Comparison of ENCODE assay signal across 8 mouse cellular contexts in genomic region chr1:133716464-133716863, GRCm38 (mm10). TPM values are rescaled to one million over a fixed set of nuclear protein-coding genes. Genes with fewer than 3 reads are reported as not detected.
DNase-seq lines count a peak whose midpoint lies in the region; ATAC-seq lines count a peak whose summit lies in the region.

No protein-coding gene starts in this region.

- no peaks in the 10 kb centered on the region for H3K9me3 ChIP-seq in midbrain, embryonic 11.5 days (ENCODE audit: control insufficient read depth, low read length)
- H3K9me3 ChIP-seq in midbrain, embryonic 14.5 days (ENCODE audit: control insufficient read depth, low read length): no peaks in the 10 kb centered on the region
- no peaks in the 10 kb centered on the region for H3K9me3 ChIP-seq in embryonic facial prominence, embryonic 10.5 days
- no peaks in the 10 kb centered on the region for H3K9me3 ChIP-seq in liver, embryonic 11.5 days (ENCODE audit: control insufficient read depth, low read length)
- H3K9me3 ChIP-seq in hindbrain, embryonic 12.5 days (replicated peaks): no peaks in the 10 kb centered on the region

- peak; percentile 89 for DNase-seq in midbrain, embryonic 11.5 days (ENCODE audit: low spot score, missing footprints)
- no peak for DNase-seq in midbrain, embryonic 14.5 days
- DNase-seq in NIH3T3 (ENCODE audit: low read depth): peak; percentile 60
- DNase-seq in embryonic facial prominence, embryonic 10.5 days (ENCODE audit: low spot score): peak; percentile 49
- peak; percentile 45 for DNase-seq in liver, embryonic 11.5 days (ENCODE audit: low spot score)
- peak; percentile 45 for DNase-seq in spleen, adult 12 weeks (ENCODE audit: low spot score)
- DNase-seq in frontal cortex, postnatal 25 days (ENCODE audit: low spot score in 2 of 2): no peak

- H3K9ac ChIP-seq in midbrain, embryonic 11.5 days (ENCODE audit: low read length): no peak overlapping the region
- no peak overlapping the region for H3K9ac ChIP-seq in midbrain, embryonic 14.5 days (replicated peaks; ENCODE audit: low read length)
- no peak overlapping the region for H3K9ac ChIP-seq in liver, embryonic 11.5 days (ENCODE audit: low read depth, low read length)
- no peak overlapping the region for H3K9ac ChIP-seq in hindbrain, embryonic 12.5 days

- no peak overlapping the region for H3K4me3 ChIP-seq in midbrain, embryonic 11.5 days (ENCODE audit: low read depth, low read length)
- H3K4me3 ChIP-seq in midbrain, embryonic 14.5 days (replicated peaks; ENCODE audit: low read depth, low read length): no peak overlapping the region
- H3K4me3 ChIP-seq in embryonic facial prominence, embryonic 10.5 days: no peak overlapping the region
- H3K4me3 ChIP-seq in liver, embryonic 11.5 days (ENCODE audit: low read depth, low read length): no peak overlapping the region
- H3K4me3 ChIP-seq in hindbrain, embryonic 12.5 days: no peak overlapping the region

- H3K4me1 ChIP-seq in midbrain, embryonic 11.5 days (ENCODE audit: control insufficient read depth, insufficient read depth, low read length): 0 out of 2 replicates have a peak, but pooled peaks cover 4% of the 10 kb centered on the region
- peaks cover 6% of the 10 kb centered on the region; the same call in 1 of the 2 replicates for H3K4me1 ChIP-seq in midbrain, embryonic 14.5 days (ENCODE audit: control insufficient read depth, insufficient read depth, low read length)
- peaks cover 29% of the 10 kb centered on the region for H3K4me1 ChIP-seq in embryonic facial prominence, embryonic 10.5 days
- peaks cover 5% of the 10 kb centered on the region for H3K4me1 ChIP-seq in liver, embryonic 11.5 days (replicated peaks; ENCODE audit: control insufficient read depth, insufficient read depth, low read length)
- peaks cover 16% of the 10 kb centered on the region for H3K4me1 ChIP-seq in hindbrain, embryonic 12.5 days

- no peak overlapping the region for H3K27ac ChIP-seq in midbrain, embryonic 11.5 days (ENCODE audit: low read depth, low read length)
- no peak overlapping the region for H3K27ac ChIP-seq in midbrain, embryonic 14.5 days (replicated peaks; ENCODE audit: low read depth, low read length)
- no peak overlapping the region for H3K27ac ChIP-seq in embryonic facial prominence, embryonic 10.5 days (replicated peaks)
- no peak overlapping the region for H3K27ac ChIP-seq in liver, embryonic 11.5 days (ENCODE audit: low read depth, low read length)
- H3K27ac ChIP-seq in hindbrain, embryonic 12.5 days: no peak overlapping the region

- WGBS in midbrain, embryonic 11.5 days: 27% methylated on average over 7 of the region's 7 CpGs
- WGBS in midbrain, embryonic 14.5 days: 27% methylated on average over 7 of the region's 7 CpGs
- 27% methylated on average over 7 of the region's 7 CpGs for WGBS in embryonic facial prominence, embryonic 10.5 days
- WGBS in liver, embryonic 11.5 days: 22% methylated on average over 7 of the region's 7 CpGs
- WGBS in hindbrain, embryonic 12.5 days: 28% methylated on average over 7 of the region's 7 CpGs

- no peak for ATAC-seq in midbrain, embryonic 11.5 days (ENCODE audit: low FRiP score)
- no peak for ATAC-seq in midbrain, embryonic 14.5 days (ENCODE audit: low FRiP score, low TSS enrichment)
- no peak; the same call in 1 of the 2 replicates for ATAC-seq in liver, embryonic 11.5 days (replicated peaks; ENCODE audit: low FRiP score)
- ATAC-seq in hindbrain, embryonic 12.5 days (ENCODE audit: low FRiP score): no peak

- no peaks in the 10 kb centered on the region for H3K27me3 ChIP-seq in midbrain, embryonic 11.5 days (ENCODE audit: control insufficient read depth, insufficient read depth, low read length)
- no peaks in the 10 kb centered on the region for H3K27me3 ChIP-seq in midbrain, embryonic 14.5 days (ENCODE audit: control insufficient read depth, insufficient read depth, low read length)
- no peaks in the 10 kb centered on the region for H3K27me3 ChIP-seq in embryonic facial prominence, embryonic 10.5 days (replicated peaks; ENCODE audit: low read depth, poor library complexity, severe bottlenecking)
- no peaks in the 10 kb centered on the region for H3K27me3 ChIP-seq in liver, embryonic 11.5 days (replicated peaks; ENCODE audit: control insufficient read depth, insufficient read depth, low read length)
- no peaks in the 10 kb centered on the region for H3K27me3 ChIP-seq in hindbrain, embryonic 12.5 days

- H3K4me2 ChIP-seq in midbrain, embryonic 11.5 days: no peak overlapping the region
- no peak overlapping the region for H3K4me2 ChIP-seq in midbrain, embryonic 14.5 days (ENCODE audit: low read length)
- no peak overlapping the region for H3K4me2 ChIP-seq in liver, embryonic 11.5 days
- H3K4me2 ChIP-seq in hindbrain, embryonic 12.5 days (replicated peaks): no peak overlapping the region

- no peaks in the 10 kb centered on the region; the same call in 1 of the 2 replicates for H3K36me3 ChIP-seq in midbrain, embryonic 11.5 days (ENCODE audit: control insufficient read depth, insufficient read depth, low read length)
- H3K36me3 ChIP-seq in midbrain, embryonic 14.5 days (ENCODE audit: control insufficient read depth, insufficient read depth, low read length): peaks cover 18% of the 10 kb centered on the region; the same call in 1 of the 2 replicates
- H3K36me3 ChIP-seq in embryonic facial prominence, embryonic 10.5 days (replicated peaks): peaks cover 15% of the 10 kb centered on the region
- peaks cover 16% of the 10 kb centered on the region for H3K36me3 ChIP-seq in liver, embryonic 11.5 days (ENCODE audit: control insufficient read depth, insufficient read depth, low read length)
- peaks cover 38% of the 10 kb centered on the region for H3K36me3 ChIP-seq in hindbrain, embryonic 12.5 days

RNA-seq across cellular contexts. Expression of gene Lax1, which starts 26.6 kb away (rescaled TPM):
- polyA plus RNA-seq in midbrain, embryonic 11.5 days (2014; fragmentation: Nextera tagmentation; extraction: Ambion mirVana): 0.19 and 0.20 TPM in 2 replicates
- not detected in 2 replicates for polyA plus RNA-seq in midbrain, embryonic 14.5 days (2014; fragmentation: Nextera tagmentation; extraction: Ambion mirVana)
- 0.16 and 0.39 TPM in 2 replicates for polyA plus RNA-seq in embryonic facial prominence, embryonic 10.5 days (2016; fragmentation: Nextera tagmentation; extraction: Ambion mirVana)
- 0.62 and 0.78 TPM in 2 replicates for polyA plus RNA-seq in liver, embryonic 11.5 days (2014; fragmentation: Nextera tagmentation; extraction: Ambion mirVana)
- 0.12 and 0.33 TPM in 2 replicates for polyA plus RNA-seq in hindbrain, embryonic 12.5 days (2016; fragmentation: Nextera tagmentation; extraction: Ambion mirVana)

RNA-seq across cellular contexts. Expression of gene Gm38394, which starts 55.3 kb away (rescaled TPM):
- polyA plus RNA-seq in midbrain, embryonic 11.5 days (2014; fragmentation: Nextera tagmentation; extraction: Ambion mirVana): 5.3 and 6.3 TPM in 2 replicates
- 5.2 and 6.3 TPM in 2 replicates for polyA plus RNA-seq in midbrain, embryonic 14.5 days (2014; fragmentation: Nextera tagmentation; extraction: Ambion mirVana)
- 5.0 and 6.3 TPM in 2 replicates for polyA plus RNA-seq in embryonic facial prominence, embryonic 10.5 days (2016; fragmentation: Nextera tagmentation; extraction: Ambion mirVana)
- 4.4 and 4.5 TPM in 2 replicates for polyA plus RNA-seq in liver, embryonic 11.5 days (2014; fragmentation: Nextera tagmentation; extraction: Ambion mirVana)
- 6.9 and 7.2 TPM in 2 replicates for polyA plus RNA-seq in hindbrain, embryonic 12.5 days (2016; fragmentation: Nextera tagmentation; extraction: Ambion mirVana)

RNA-seq across cellular contexts. Expression of gene Zbed6, which starts 55.8 kb away (rescaled TPM):
- not detected in 2 replicates for polyA plus RNA-seq in midbrain, embryonic 11.5 days (2014; fragmentation: Nextera tagmentation; extraction: Ambion mirVana)
- 0.61 TPM in 1 of 2 replicates, not detected in the other for polyA plus RNA-seq in midbrain, embryonic 14.5 days (2014; fragmentation: Nextera tagmentation; extraction: Ambion mirVana)
- not detected in 2 replicates for polyA plus RNA-seq in embryonic facial prominence, embryonic 10.5 days (2016; fragmentation: Nextera tagmentation; extraction: Ambion mirVana)
- polyA plus RNA-seq in liver, embryonic 11.5 days (2014; fragmentation: Nextera tagmentation; extraction: Ambion mirVana): not detected in 2 replicates
- not detected in 2 replicates for polyA plus RNA-seq in hindbrain, embryonic 12.5 days (2016; fragmentation: Nextera tagmentation; extraction: Ambion mirVana)

Comparison
In these comparisons a context has a peak if more than half of its experiments do, and no peak if none do; other contexts are left out.
1. DNase-seq: peak in midbrain, embryonic 11.5 days (single experiment), NIH3T3 (single experiment), embryonic facial prominence, embryonic 10.5 days (single experiment), liver, embryonic 11.5 days (single experiment) and spleen, adult 12 weeks (single experiment); none in midbrain, embryonic 14.5 days (single experiment) and frontal cortex, postnatal 25 days (0 of 2).